Comparison of ENCODE assay signal across 30 mouse cellular contexts in the genomic region with DNA sequence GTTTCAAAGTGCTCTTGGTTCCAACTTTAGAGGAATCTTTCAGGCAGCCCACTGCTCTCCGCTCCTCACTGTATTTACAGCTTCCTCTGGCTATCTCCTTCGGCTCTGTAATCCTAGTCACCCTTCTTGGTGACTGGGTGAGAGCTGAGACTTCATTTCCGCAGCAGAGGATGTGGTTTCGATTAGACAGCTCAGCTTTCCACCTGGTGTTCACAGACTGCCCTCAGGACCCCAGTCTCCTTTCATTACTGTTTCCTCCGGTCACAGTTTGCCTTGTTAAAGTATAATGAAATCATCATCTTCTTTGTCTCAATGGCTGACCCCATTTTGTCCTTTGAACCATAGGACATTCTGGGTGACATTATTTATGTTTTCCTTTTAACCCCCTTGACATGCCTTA.
DNase-seq lines count a peak whose midpoint lies in the region; ATAC-seq and TF ChIP-seq lines count a peak whose summit lies in the region.
"Had no signal": no experiment of that assay in that cellular context is flagged by ENCODE, and none has a peak within 500 bp of the region (broad histone marks: within the 10 kb centered on the region; RNA-seq: fewer than 3 reads in every experiment).

No protein-coding gene starts in this region.

- H3K9me3 ChIP-seq in kidney, embryonic 14.5 days (ENCODE audit: control insufficient read depth, low read length): 0 out of 2 replicates have a peak, but pooled peaks cover 3% of the 10 kb centered on the region
- H3K9me3 ChIP-seq in embryonic facial prominence, embryonic 10.5 days: 0 out of 2 replicates have a peak, but pooled peaks cover 2% of the 10 kb centered on the region
- H3K9me3 ChIP-seq in limb, embryonic 12.5 days: 0 out of 2 replicates have a peak, but pooled peaks cover 4% of the 10 kb centered on the region
- no peaks in the 10 kb centered on the region for H3K9me3 ChIP-seq in midbrain, embryonic 11.5 days (ENCODE audit: control insufficient read depth, low read length)
- H3K9me3 ChIP-seq: hindbrain, embryonic 15.5 days; lung, embryonic 15.5 days had no signal

- no peak overlapping the region for H3K4me2 ChIP-seq in kidney, embryonic 14.5 days (replicated peaks; ENCODE audit: low read depth, low read length)
- no peak overlapping the region for H3K4me2 ChIP-seq in limb, embryonic 12.5 days
- H3K4me2 ChIP-seq in midbrain, embryonic 11.5 days: no peak overlapping the region
- H3K4me2 ChIP-seq: embryonic facial prominence, embryonic 12.5 days; heart, embryonic 12.5 days; hindbrain, embryonic 15.5 days; limb, embryonic 13.5 days; liver, embryonic 11.5 days; lung, embryonic 15.5 days had no signal

- ATAC-seq in kidney, embryonic 14.5 days (ENCODE audit: low FRiP score, low TSS enrichment): peak; percentile 92
- ATAC-seq in limb, embryonic 12.5 days (ENCODE audit: insufficient number of reproducible peaks, insufficient read depth, low FRiP score, low TSS enrichment, low read depth): 0 out of 2 replicates have a peak, but pooled peaks have one; percentile 31
- no peak for ATAC-seq in midbrain, embryonic 11.5 days (ENCODE audit: low FRiP score)
- ATAC-seq: forebrain, embryonic 14.5 days; Patski had no signal

- no peak overlapping the region for H3K27ac ChIP-seq in kidney, embryonic 14.5 days (ENCODE audit: low read depth, low read length)
- H3K27ac ChIP-seq in kidney, adult 2 months (ENCODE audit: insufficient read depth, low read depth, low read length): no peak overlapping the region
- no peak overlapping the region for H3K27ac ChIP-seq in embryonic facial prominence, embryonic 10.5 days (replicated peaks)
- H3K27ac ChIP-seq in limb, embryonic 12.5 days: peak overlapping the region; percentile 60; the same call in 1 of the 2 replicates
- no peak overlapping the region for H3K27ac ChIP-seq in midbrain, embryonic 11.5 days (ENCODE audit: low read depth, low read length)
- H3K27ac ChIP-seq in thymus, adult 2 months (ENCODE audit: control insufficient read depth, insufficient read depth, low read length): no peak overlapping the region
- H3K27ac ChIP-seq: embryonic facial prominence, embryonic 12.5 days; hindbrain, embryonic 15.5 days; limb, embryonic 13.5 days; lung, embryonic 15.5 days had no signal

- no peak overlapping the region for H3K4me3 ChIP-seq in kidney, embryonic 14.5 days (ENCODE audit: low read length)
- H3K4me3 ChIP-seq in kidney, adult 2 months (ENCODE audit: insufficient read depth, low read depth, low read length): no peak overlapping the region
- no peak overlapping the region for H3K4me3 ChIP-seq in embryonic facial prominence, embryonic 10.5 days
- no peak overlapping the region for H3K4me3 ChIP-seq in limb, embryonic 12.5 days (replicated peaks)
- H3K4me3 ChIP-seq in midbrain, embryonic 11.5 days (ENCODE audit: low read depth, low read length): no peak overlapping the region
- H3K4me3 ChIP-seq in thymus, adult 2 months (ENCODE audit: control insufficient read depth, insufficient read depth, low read length): no peak overlapping the region
- H3K4me3 ChIP-seq: embryonic facial prominence, embryonic 12.5 days; heart, embryonic 12.5 days; hindbrain, embryonic 15.5 days; limb, embryonic 13.5 days; lung, embryonic 15.5 days; megakaryocyte, embryonic 14.5 days had no signal

- H3K27me3 ChIP-seq in kidney, embryonic 14.5 days (ENCODE audit: control insufficient read depth, insufficient read depth, low read length): no peaks in the 10 kb centered on the region
- no peaks in the 10 kb centered on the region for H3K27me3 ChIP-seq in kidney, adult 2 months (replicated peaks; ENCODE audit: control insufficient read depth, insufficient read depth, low read length)
- H3K27me3 ChIP-seq in embryonic facial prominence, embryonic 10.5 days (replicated peaks; ENCODE audit: low read depth, poor library complexity, severe bottlenecking): no peaks in the 10 kb centered on the region
- no peaks in the 10 kb centered on the region for H3K27me3 ChIP-seq in limb, embryonic 12.5 days
- H3K27me3 ChIP-seq in midbrain, embryonic 11.5 days (ENCODE audit: control insufficient read depth, insufficient read depth, low read length): no peaks in the 10 kb centered on the region
- no peaks in the 10 kb centered on the region for H3K27me3 ChIP-seq in thymus, adult 2 months (ENCODE audit: control insufficient read depth, insufficient read depth, low read length)
- H3K27me3 ChIP-seq: embryonic facial prominence, embryonic 12.5 days; heart, embryonic 12.5 days; hindbrain, embryonic 15.5 days; limb, embryonic 13.5 days; lung, embryonic 15.5 days; megakaryocyte, embryonic 14.5 days; Patski had no signal

- H3K4me1 ChIP-seq in kidney, embryonic 14.5 days (ENCODE audit: control insufficient read depth, insufficient read depth, low read length): no peaks in the 10 kb centered on the region
- H3K4me1 ChIP-seq in kidney, adult 2 months (ENCODE audit: control insufficient read depth, insufficient read depth, low read length): no peaks in the 10 kb centered on the region
- H3K4me1 ChIP-seq in embryonic facial prominence, embryonic 10.5 days: peaks cover 12% of the 10 kb centered on the region; the same call in 1 of the 2 replicates
- 0 out of 2 replicates have a peak, but pooled peaks cover 5% of the 10 kb centered on the region for H3K4me1 ChIP-seq in limb, embryonic 12.5 days (replicated peaks)
- no peaks in the 10 kb centered on the region for H3K4me1 ChIP-seq in midbrain, embryonic 11.5 days (ENCODE audit: control insufficient read depth, insufficient read depth, low read length)
- H3K4me1 ChIP-seq in thymus, adult 2 months (replicated peaks; ENCODE audit: control insufficient read depth, insufficient read depth, low read length): no peaks in the 10 kb centered on the region
- H3K4me1 ChIP-seq: heart, embryonic 12.5 days; hindbrain, embryonic 15.5 days; lung, embryonic 15.5 days; megakaryocyte, embryonic 14.5 days had no signal

- TF ChIP-seq CTCF in kidney, adult 2 months (conservative IDR thresholded peaks at IDR 0.05; ENCODE audit: insufficient read depth, insufficient read length, low read depth, low read length): no peak
- no peak for TF ChIP-seq CTCF in thymus, adult 2 months (IDR thresholded peaks at IDR 0.05; ENCODE audit: borderline replicate concordance, control insufficient read depth, extremely low read depth, insufficient read depth, low read length, poor library complexity)

- H3K36me3 ChIP-seq in kidney, embryonic 14.5 days (ENCODE audit: control insufficient read depth, insufficient read depth, low read length): no peaks in the 10 kb centered on the region
- H3K36me3 ChIP-seq in kidney, adult 2 months (ENCODE audit: control insufficient read depth, insufficient read depth, low read length): no peaks in the 10 kb centered on the region
- H3K36me3 ChIP-seq in embryonic facial prominence, embryonic 10.5 days (replicated peaks): no peaks in the 10 kb centered on the region
- H3K36me3 ChIP-seq in limb, embryonic 12.5 days: no peaks in the 10 kb centered on the region
- H3K36me3 ChIP-seq in midbrain, embryonic 11.5 days (ENCODE audit: control insufficient read depth, insufficient read depth, low read length): no peaks in the 10 kb centered on the region
- H3K36me3 ChIP-seq in thymus, adult 2 months (ENCODE audit: control insufficient read depth, insufficient read depth, low read length): no peaks in the 10 kb centered on the region
- H3K36me3 ChIP-seq: embryonic facial prominence, embryonic 12.5 days; heart, embryonic 12.5 days; hindbrain, embryonic 15.5 days; limb, embryonic 13.5 days; lung, embryonic 15.5 days had no signal

- DNase-seq in kidney, adult 2 months: no peak
- peak; percentile 70 for DNase-seq in embryo, embryonic 10 days (ENCODE audit: low spot score)
- peak; percentile 53 for DNase-seq in embryonic facial prominence, embryonic 10.5 days (ENCODE audit: low spot score)
- no peak for DNase-seq in midbrain, embryonic 11.5 days (ENCODE audit: low spot score, missing footprints)
- DNase-seq in thymus, adult 2 months: no peak
- DNase-seq: adrenal gland, postnatal 10 days; cerebellum, adult 11 months; cerebellum, adult 9-10 months; cerebellum, postnatal 36 days; gastrocnemius, postnatal 25 days; heart, adult 11 months; heart, postnatal 4 days; kidney, adult 8-10 months; layer of hippocampus, postnatal 36 days; lung, postnatal 4 days; midbrain, embryonic 14.5 days; right cerebral cortex, adult 18-20 months; spleen, adult 18-20 months; thymus, postnatal 25 days had no signal

- TF ChIP-seq POLR2A in kidney, adult 2 months (IDR thresholded peaks at IDR 0.05; ENCODE audit: low read depth, low read length): no peak
- no peak for TF ChIP-seq POLR2A in thymus, adult 2 months (IDR thresholded peaks at IDR 0.05; ENCODE audit: control insufficient read depth, extremely low read depth, insufficient read depth, low read length, poor library complexity)

- H3K9ac ChIP-seq in kidney, embryonic 14.5 days (ENCODE audit: low read depth, low read length): no peak overlapping the region
- H3K9ac ChIP-seq in limb, embryonic 12.5 days (replicated peaks): no peak overlapping the region
- no peak overlapping the region for H3K9ac ChIP-seq in midbrain, embryonic 11.5 days (ENCODE audit: low read length)
- H3K9ac ChIP-seq: embryonic facial prominence, embryonic 12.5 days; heart, embryonic 12.5 days; hindbrain, embryonic 15.5 days; limb, embryonic 13.5 days; lung, embryonic 15.5 days had no signal

- 9% methylated on average over 5 of the region's 5 CpGs for WGBS in kidney, embryonic 14.5 days
- 20% methylated on average over 5 of the region's 5 CpGs for WGBS in kidney, adult 2 months
- WGBS in embryonic facial prominence, embryonic 10.5 days: 31% methylated on average over 5 of the region's 5 CpGs
- WGBS in limb, embryonic 12.5 days: 11% methylated on average over 5 of the region's 5 CpGs
- 72% methylated on average over 5 of the region's 5 CpGs for WGBS in midbrain, embryonic 11.5 days
- 57% methylated on average over 5 of the region's 5 CpGs for WGBS in thymus, adult 2 months

Comparison
In these comparisons a context has a peak if more than half of its experiments do, and no peak if none do; other contexts are left out.
1. DNase-seq: peak in embryo, embryonic 10 days (single experiment) and embryonic facial prominence, embryonic 10.5 days (single experiment); none in kidney, adult 2 months (single experiment), midbrain, embryonic 11.5 days (single experiment) and thymus, adult 2 months (single experiment).